Mouse (Mus musculus) erythroblast, embryonic 14.5 days (primary cell): Measurements from ENCODE around the gene Als2cr12. TPM values are rescaled to one million over a fixed set of nuclear protein-coding genes. Genes with fewer than 3 reads are reported as not detected.
"Not testable (repeated sequence)": the region's sequence is repeated elsewhere in the genome, so short reads cannot be mapped to it uniquely, and the experiment has no call there.

Source experiments
- H3K27me3 ChIP-seq: 2 replicates; pipeline ENCODE4 v1.6.1; 2012; ENCODE audit warnings: inconsistent platforms; ENCODE audit not compliant: control insufficient read depth
- H3K36me3 ChIP-seq: 2 replicates; pipeline ENCODE4 v1.6.1; 2012; ENCODE audit warnings: mild to moderate bottlenecking, inconsistent platforms; ENCODE audit not compliant: control insufficient read depth
- H3K4me1 ChIP-seq: 2 replicates; pipeline ENCODE4 v1.6.1; 2012; ENCODE audit warnings: inconsistent platforms; ENCODE audit not compliant: control insufficient read depth
- H3K4me3 ChIP-seq: replicated peaks from 2 replicates; pipeline ENCODE3; 2012; ENCODE audit warnings: moderate library complexity, mild to moderate bottlenecking, inconsistent platforms
- H3K9me3 ChIP-seq: 2 replicates; pipeline ENCODE4 v1.6.1; 2012; ENCODE audit warnings: low read length, inconsistent platforms, mixed read lengths; ENCODE audit not compliant: control insufficient read depth
- GATA1 ChIP-seq: IDR thresholded peaks from 2 replicates; pipeline ENCODE4 v1.6.1; 2012; ENCODE audit warnings: low read length, inconsistent platforms, mixed read lengths
- TAL1 ChIP-seq: IDR thresholded peaks from 3 replicates; pipeline ENCODE4 v1.6.1; 2012; ENCODE audit warnings: low read length, inconsistent platforms, mixed read lengths
- polyA plus RNA-seq: library from polyadenylated mRNA; stranded (reverse); fragments of >175 nt; gene quantifications from 2 replicates; pipeline ENCODE4 v1.2.3, GENCODE M21; 2012

The Als2cr12 gene
- polyA plus RNA-seq, 1 experiment: not detected

- Histone ChIP-seq H3K4me1 (no peaks in the 10 kb centered on the region), H3K27me3 (no peaks in the 10 kb centered on the region), H3K9me3 (no peaks in the 10 kb centered on the region), H3K4me3 (no peak overlapping the region), H3K36me3 (no peaks in the 10 kb centered on the region)
- TF ChIP-seq GATA1 (no peak), TAL1 (no peak)
Observed at GRCm38 (mm10) chr1:58617978-58618668, 77.7 kb downstream of the Als2cr12 start.

- no peaks in the 10 kb centered on the region for H3K9me3 ChIP-seq
- no peak overlapping the region for H3K4me3 ChIP-seq
- TF ChIP-seq GATA1 (no peak), TAL1 (no peak)
- H3K4me1 ChIP-seq: no peaks in the 10 kb centered on the region
- H3K27me3 ChIP-seq: no peaks in the 10 kb centered on the region
- H3K36me3 ChIP-seq: no peaks in the 10 kb centered on the region
Observed at GRCm38 (mm10) chr1:58617076-58617475, 78.7 kb downstream of the Als2cr12 start.

GRCm38 (mm10) chr1:58616176-58616575 is 79.6 kb downstream of the Als2cr12 start:
- Histone ChIP-seq H3K27me3 (no peaks in the 10 kb centered on the region), H3K4me1 (no peaks in the 10 kb centered on the region), H3K4me3 (no peak overlapping the region), H3K36me3 (no peaks in the 10 kb centered on the region), H3K9me3 (no peaks in the 10 kb centered on the region)
- TF ChIP-seq GATA1 (no peak), TAL1 (no peak)

- Histone ChIP-seq H3K9me3 (no peaks in the 10 kb centered on the region), H3K36me3 (no peaks in the 10 kb centered on the region), H3K4me3 (no peak overlapping the region), H3K4me1 (no peaks in the 10 kb centered on the region), H3K27me3 (no peaks in the 10 kb centered on the region)
- TF ChIP-seq TAL1: no peak
- no peak for TF ChIP-seq GATA1
Observed at GRCm38 (mm10) chr1:58615146-58615545, 80.6 kb downstream of the Als2cr12 start.

GRCm38 (mm10) chr1:58614424-58614823 is 81.4 kb downstream of the Als2cr12 start:
- H3K4me1 ChIP-seq: no peaks in the 10 kb centered on the region
- no peak overlapping the region for H3K4me3 ChIP-seq
- H3K36me3 ChIP-seq: no peaks in the 10 kb centered on the region
- H3K27me3 ChIP-seq: no peaks in the 10 kb centered on the region
- TF ChIP-seq GATA1: no peak
- TF ChIP-seq TAL1: no peak
- no peaks in the 10 kb centered on the region for H3K9me3 ChIP-seq

GRCm38 (mm10) chr1:58613786-58614185 is 82.0 kb downstream of the Als2cr12 start:
- Histone ChIP-seq H3K4me3 (no peak overlapping the region), H3K9me3 (no peaks in the 10 kb centered on the region), H3K4me1 (no peaks in the 10 kb centered on the region), H3K36me3 (no peaks in the 10 kb centered on the region), H3K27me3 (no peaks in the 10 kb centered on the region)
- no peak for TF ChIP-seq TAL1
- no peak for TF ChIP-seq GATA1

GRCm38 (mm10) chr1:58610611-58611010 is 85.2 kb downstream of the Als2cr12 start:
- Histone ChIP-seq H3K27me3 (no peaks in the 10 kb centered on the region), H3K36me3 (no peaks in the 10 kb centered on the region), H3K4me1 (no peaks in the 10 kb centered on the region), H3K4me3 (no peak overlapping the region), H3K9me3 (peaks cover 2% of the 10 kb centered on the region; the same call in 1 of the 2 replicates)
- no peak for TF ChIP-seq GATA1
- TF ChIP-seq TAL1: no peak

- peaks cover 2% of the 10 kb centered on the region; the same call in 1 of the 2 replicates for H3K9me3 ChIP-seq
- no peaks in the 10 kb centered on the region for H3K4me1 ChIP-seq
- no peak overlapping the region for H3K4me3 ChIP-seq
- TF ChIP-seq TAL1 (no peak), GATA1 (no peak)
- no peaks in the 10 kb centered on the region for H3K27me3 ChIP-seq
- H3K36me3 ChIP-seq: no peaks in the 10 kb centered on the region
Observed at GRCm38 (mm10) chr1:58610166-58610565, 85.6 kb downstream of the Als2cr12 start.

- not testable (repeated sequence) for H3K4me3 ChIP-seq, H3K9me3 ChIP-seq, H3K4me1 ChIP-seq, H3K36me3 ChIP-seq, H3K27me3 ChIP-seq
Observed at GRCm38 (mm10) chr1:58609591-58609990, 86.2 kb downstream of the Als2cr12 start.

- H3K9me3 ChIP-seq: peaks cover 2% of the 10 kb centered on the region; the same call in 1 of the 2 replicates
- no peaks in the 10 kb centered on the region for H3K4me1 ChIP-seq
- TF ChIP-seq GATA1 (no peak), TAL1 (no peak)
Observed at GRCm38 (mm10) chr1:58603738-58604137, 92.1 kb downstream of the Als2cr12 start.

More at GRCm38 (mm10) chr1:58603738-58604137, 92.1 kb downstream of the Als2cr12 start:
- Histone ChIP-seq H3K4me3 (no peak overlapping the region), H3K27me3 (no peaks in the 10 kb centered on the region), H3K36me3 (no peaks in the 10 kb centered on the region)
